Mouse (Mus musculus): ENCODE data around the gene Fam69a.

The Fam69a gene

GRCm38 (mm10) chr5:107982016-107982415 lies 4.9 kb downstream of the Fam69a start:
- in situ Hi-C loops (cut with MboI, MseI), result no loop called here

- in situ Hi-C loops (cut with MboI, MseI), result loop anchor here (10.0 kb wide), 1 partner anchor 225 kb away; no protein-coding TSS in a partner anchor
Observed at GRCm38 (mm10) chr5:107979901-107980300, 7.0 kb downstream of the Fam69a start.

GRCm38 (mm10) chr5:107978289-107979035 lies 8.4 kb downstream of the Fam69a start:
- in situ Hi-C loops (cut with MboI, MseI), result loop anchor here (10.0 kb wide), 1 partner anchor 224 kb away; no protein-coding TSS in a partner anchor

GRCm38 (mm10) chr5:107977640-107978288 lies 9.1 kb downstream of the Fam69a start:
- in situ Hi-C loops (cut with MboI, MseI), result loop anchor here (10.0 kb wide), 1 partner anchor 223 kb away; no protein-coding TSS in a partner anchor

GRCm38 (mm10) chr5:107973310-107973709 lies 13.6 kb downstream of the Fam69a start:
- in situ Hi-C loops (cut with MboI, MseI), result loop anchor here (10.0 kb wide), 1 partner anchor 219 kb away; no protein-coding TSS in a partner anchor

- in situ Hi-C loops (cut with MboI, MseI), result loop anchor here (10.0 kb wide), 1 partner anchor 218 kb away; no protein-coding TSS in a partner anchor
Observed at GRCm38 (mm10) chr5:107972444-107973272, 14.2 kb downstream of the Fam69a start.

- in situ Hi-C loops (cut with MboI, MseI), result loop anchor here (10.0 kb wide), 1 partner anchor 216 kb away; no protein-coding TSS in a partner anchor
Observed at GRCm38 (mm10) chr5:107971069-107971468, 15.8 kb downstream of the Fam69a start.

GRCm38 (mm10) chr5:107969818-107970217 lies 17.1 kb downstream of the Fam69a start:
- in situ Hi-C loops (cut with MboI, MseI), result loop anchor here (10.0 kb wide), 1 partner anchor 215 kb away; no protein-coding TSS in a partner anchor

GRCm38 (mm10) chr5:107968079-107968478 lies 18.8 kb downstream of the Fam69a start:
- in situ Hi-C loops (cut with MboI, MseI), result no loop called here

- in situ Hi-C loops (cut with MboI, MseI), result no loop called here
Observed at GRCm38 (mm10) chr5:107966841-107967457, 19.9 kb downstream of the Fam69a start.

GRCm38 (mm10) chr5:107966156-107966555 lies 20.7 kb downstream of the Fam69a start:
- in situ Hi-C loops (cut with MboI, MseI), result no loop called here

- in situ Hi-C loops (cut with MboI, MseI), result no loop called here
Observed at GRCm38 (mm10) chr5:107965355-107965991, 21.4 kb downstream of the Fam69a start.

- in situ Hi-C loops (cut with MboI, MseI), result no loop called here
Observed at GRCm38 (mm10) chr5:107964031-107964758, 22.7 kb downstream of the Fam69a start.

GRCm38 (mm10) chr5:107961438-107962251 lies 25.2 kb downstream of the Fam69a start:
- in situ Hi-C loops (cut with MboI, MseI), result no loop called here

- in situ Hi-C loops (cut with MboI, MseI), result no loop called here
Observed at GRCm38 (mm10) chr5:107960532-107961202, 26.2 kb downstream of the Fam69a start.

- in situ Hi-C loops (cut with MboI, MseI), result no loop called here
Observed at GRCm38 (mm10) chr5:107959624-107960300, 27.1 kb downstream of the Fam69a start.

GRCm38 (mm10) chr5:107950643-107951042 lies 36.2 kb downstream of the Fam69a start:
- in situ Hi-C loops (cut with MboI, MseI), result no loop called here

GRCm38 (mm10) chr5:107949607-107950006 lies 37.3 kb downstream of the Fam69a start:
- in situ Hi-C loops (cut with MboI, MseI), result loop anchor here (10.0 kb wide), 1 partner anchor 215 kb away; no protein-coding TSS in a partner anchor

Data from T-helper 2 cell (primary cell).